ENCODE assay signal across 9 mouse cellular contexts in the genomic region with DNA sequence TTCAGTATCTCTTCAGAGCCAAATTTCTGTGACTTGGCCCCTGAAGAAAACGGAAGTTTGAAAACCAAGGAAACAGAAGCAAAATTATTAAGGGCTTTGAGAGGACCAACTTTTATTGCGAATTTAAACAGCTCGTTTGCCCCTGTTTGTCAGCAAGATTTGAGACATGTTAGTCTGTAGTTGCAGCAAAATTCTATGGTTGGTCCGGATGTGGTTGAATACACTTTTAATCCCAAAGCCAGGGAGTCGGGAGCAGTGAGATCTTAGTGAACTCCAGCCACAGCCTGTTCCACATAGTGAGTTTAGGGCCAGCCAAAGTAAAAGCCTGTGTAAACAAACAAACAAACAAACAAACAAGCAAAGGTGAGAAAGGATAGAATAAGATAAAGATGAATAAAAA. TPM values are rescaled to one million over a fixed set of nuclear protein-coding genes. Genes with fewer than 3 reads are reported as not detected.
DNase-seq lines count a peak whose midpoint lies in the region; ATAC-seq and TF ChIP-seq lines count a peak whose summit lies in the region.
"Had no signal": no experiment of that assay in that cellular context is flagged by ENCODE, and none has a peak within 500 bp of the region (broad histone marks: within the 10 kb centered on the region; RNA-seq: fewer than 3 reads in every experiment).

No protein-coding gene starts in this region.

- no peaks in the 10 kb centered on the region for H3K27me3 ChIP-seq in megakaryocyte, embryonic 14.5 days (replicated peaks)
- no peaks in the 10 kb centered on the region for H3K27me3 ChIP-seq in forebrain, postnatal 0 days (ENCODE audit: insufficient read depth, low read length)
- no peaks in the 10 kb centered on the region for H3K27me3 ChIP-seq in liver, embryonic 14.5 days (ENCODE audit: control insufficient read depth, insufficient read depth, low read length)

- WGBS in forebrain, postnatal 0 days: 6% methylated on average over 5 of the region's 5 CpGs
- 7% methylated on average over 5 of the region's 5 CpGs for WGBS in liver, embryonic 14.5 days (ENCODE audit: insufficient replicate concordance)

- H3K36me3 ChIP-seq in megakaryocyte, embryonic 14.5 days (replicated peaks; ENCODE audit: low read length): no peaks in the 10 kb centered on the region
- no peaks in the 10 kb centered on the region for H3K36me3 ChIP-seq in forebrain, postnatal 0 days (ENCODE audit: insufficient read depth)
- H3K36me3 ChIP-seq in liver, embryonic 14.5 days (replicated peaks; ENCODE audit: control insufficient read depth, insufficient read depth, low read depth): no peaks in the 10 kb centered on the region

- H3K4me3 ChIP-seq in megakaryocyte, embryonic 14.5 days (replicated peaks): peak overlapping the region; percentile 93
- H3K4me3 ChIP-seq in forebrain, postnatal 0 days (ENCODE audit: low read depth, low read length): peak overlapping the region; percentile 71
- peak overlapping the region; percentile 53 to 68 for H3K4me3 ChIP-seq in liver, embryonic 14.5 days (ENCODE audit: insufficient read depth in 1 of 2, low read depth in 2 of 2, low read length in 2 of 2)

- DNase-seq in forebrain, postnatal 0 days: no peak
- DNase-seq in liver, embryonic 14.5 days (ENCODE audit: low read depth in 3 of 3, low spot score in 3 of 3): no peak
- no peak for DNase-seq in urinary bladder, postnatal 4 days (ENCODE audit: low spot score in 2 of 2)
- no peak for DNase-seq in thymus, postnatal 36 days
- no peak for DNase-seq in ovary, adult 18-20 months (ENCODE audit: low spot score)

- H3K27ac ChIP-seq in forebrain, postnatal 0 days (ENCODE audit: low read depth, low read length): no peak overlapping the region
- H3K27ac ChIP-seq in liver, embryonic 14.5 days: peak overlapping the region; percentile 55

- no peak overlapping the region; the same call in 1 of the 2 replicates for H3K9ac ChIP-seq in forebrain, postnatal 0 days
- peak overlapping the region; percentile 52 for H3K9ac ChIP-seq in liver, embryonic 14.5 days (replicated peaks)

- H3K4me2 ChIP-seq in forebrain, postnatal 0 days (ENCODE audit: low read depth): peak overlapping the region; percentile 60
- peak overlapping the region; percentile 81 for H3K4me2 ChIP-seq in liver, embryonic 14.5 days (ENCODE audit: low read depth)

- no peaks in the 10 kb centered on the region for H3K9me3 ChIP-seq in megakaryocyte, embryonic 14.5 days
- no peaks in the 10 kb centered on the region for H3K9me3 ChIP-seq in forebrain, postnatal 0 days (ENCODE audit: low read length)
- H3K9me3 ChIP-seq in liver, embryonic 14.5 days (ENCODE audit: control insufficient read depth, low read length): no peaks in the 10 kb centered on the region

- H3K4me1 ChIP-seq in megakaryocyte, embryonic 14.5 days: peaks cover 48% of the 10 kb centered on the region
- no peaks in the 10 kb centered on the region for H3K4me1 ChIP-seq in forebrain, postnatal 0 days (ENCODE audit: insufficient read depth)
- H3K4me1 ChIP-seq in liver, embryonic 14.5 days (replicated peaks; ENCODE audit: control insufficient read depth in 2 of 2, insufficient read depth in 2 of 2, low read length in 1 of 2): peaks cover 4 to 11% of the 10 kb centered on the region in 2 experiments

- TF ChIP-seq CTCF in forebrain, postnatal 0 days (IDR thresholded peaks at IDR 0.05; ENCODE audit: low read depth): no peak
- no peak for TF ChIP-seq CTCF in liver, embryonic 14.5 days (IDR thresholded peaks at IDR 0.05; ENCODE audit: low read depth)

- no peak for TF ChIP-seq EP300 in liver, embryonic 14.5 days (IDR thresholded peaks at IDR 0.05; ENCODE audit: low read depth)

- ATAC-seq in megakaryocyte, adult 5-6 weeks (ENCODE audit: poor library complexity, severe bottlenecking): no peak
- no peak for ATAC-seq in forebrain, postnatal 0 days
- ATAC-seq in liver, embryonic 14.5 days (ENCODE audit: insufficient read depth): no peak

RNA-seq across cellular contexts. Expression of a gene that starts 9.5 kb away (rescaled TPM):
- 1.6 and 7.8 TPM in 2 replicates for polyA plus RNA-seq in megakaryocyte, embryonic 14.5 days (2012; ENCODE audit: insufficient read depth, low replicate concordance)
- 5.1 and 5.2 TPM in 2 replicates for total RNA-seq in megakaryocyte, adult 5-6 weeks (2015)
- 6.8 and 11.2 TPM in 2 replicates for total RNA-seq in megakaryocyte, adult 5-6 weeks (2017)
- 6.5 and 8.2 TPM in 2 replicates for total RNA-seq in forebrain, postnatal 0 days (2014; rRNA removed)
- 7.7 and 8.2 TPM in 2 replicates for polyA plus RNA-seq in forebrain, postnatal 0 days (2015; fragmentation: Nextera tagmentation; extraction: Ambion mirVana)
- 2.4 and 4.0 TPM in 2 replicates for polyA plus RNA-seq in liver, embryonic 14.5 days (2012; rRNA removed)
- polyA plus RNA-seq in liver, embryonic 14.5 days (2014; fragmentation: Nextera tagmentation; extraction: Ambion mirVana): 5.2 and 5.3 TPM in 2 replicates

RNA-seq across cellular contexts. Expression of a gene that starts 32.5 kb away (rescaled TPM):
- polyA plus RNA-seq in megakaryocyte, embryonic 14.5 days (2012; ENCODE audit: insufficient read depth, low replicate concordance): not detected in 2 replicates
- not detected in 2 replicates for total RNA-seq in megakaryocyte, adult 5-6 weeks (2015)
- not detected in 2 replicates for total RNA-seq in megakaryocyte, adult 5-6 weeks (2017)
- total RNA-seq in forebrain, postnatal 0 days (2014; rRNA removed): 0.08 and 0.33 TPM in 2 replicates
- 0.12 TPM in 1 of 2 replicates, not detected in the other for polyA plus RNA-seq in forebrain, postnatal 0 days (2015; fragmentation: Nextera tagmentation; extraction: Ambion mirVana)
- 1.5 and 2.1 TPM in 2 replicates for polyA plus RNA-seq in liver, embryonic 14.5 days (2012; rRNA removed)
- 1.5 and 1.8 TPM in 2 replicates for polyA plus RNA-seq in liver, embryonic 14.5 days (2014; fragmentation: Nextera tagmentation; extraction: Ambion mirVana)
- total RNA-seq: heart, adult 18-20 months had no signal

RNA-seq across cellular contexts. Expression of a gene that starts 55.5 kb away (rescaled TPM):
- polyA plus RNA-seq in megakaryocyte, embryonic 14.5 days (2012; ENCODE audit: insufficient read depth, low replicate concordance): not detected in 2 replicates
- total RNA-seq in megakaryocyte, adult 5-6 weeks (2015): not detected in 2 replicates
- total RNA-seq in megakaryocyte, adult 5-6 weeks (2017): not detected in 2 replicates
- total RNA-seq in forebrain, postnatal 0 days (2014; rRNA removed): not detected in 2 replicates
- 0.10 TPM in 1 of 2 replicates, not detected in the other for polyA plus RNA-seq in forebrain, postnatal 0 days (2015; fragmentation: Nextera tagmentation; extraction: Ambion mirVana)
- 0.01 TPM in 1 of 2 replicates, not detected in the other for polyA plus RNA-seq in liver, embryonic 14.5 days (2012; rRNA removed)
- not detected in 2 replicates for polyA plus RNA-seq in liver, embryonic 14.5 days (2014; fragmentation: Nextera tagmentation; extraction: Ambion mirVana)
- total RNA-seq: adrenal gland, adult 18-20 months; heart, adult 18-20 months had no signal
